Mouse (Mus musculus) neural tube, embryonic 15.5 days (tissue): Measurements from ENCODE around the gene Axin1. TPM values are rescaled to one million over a fixed set of nuclear protein-coding genes. Genes with fewer than 3 reads are reported as not detected.
A peak's percentile ranks its signal among the peaks of the same experiment; 100 is the strongest.
"Not testable (repeated sequence)": the region's sequence is repeated elsewhere in the genome, so short reads cannot be mapped to it uniquely, and the experiment has no call there.

Source experiments
- ATAC-seq: fragments of 200-750 bp; cut with Nextera tagmentation; 2 replicates; pipeline ENCODE4 v1.8.0; 2017; ENCODE audit warnings: mild to moderate bottlenecking, moderate TSS enrichment, moderate library complexity; ENCODE audit not compliant: low FRiP score
- H3K27ac ChIP-seq: fragments of 300-500 bp; sonication (generic); replicated peaks from 2 replicates; pipeline ENCODE4 v1.5.1; 2015; ENCODE audit warnings: mild to moderate bottlenecking, inconsistent platforms
- H3K27me3 ChIP-seq: fragments of 300-500 bp; sonication (generic); replicated peaks from 2 replicates; pipeline ENCODE4 v1.6.1; 2015; ENCODE audit warnings: inconsistent platforms
- H3K36me3 ChIP-seq: fragments of 300-500 bp; sonication (generic); 2 replicates; pipeline ENCODE4 v1.6.1; 2015; ENCODE audit warnings: inconsistent platforms
- H3K4me1 ChIP-seq: fragments of 300-500 bp; sonication (generic); 2 replicates; pipeline ENCODE4 v1.6.1; 2015; ENCODE audit warnings: inconsistent platforms
- H3K4me2 ChIP-seq: fragments of 300-500 bp; sonication (generic); 2 replicates; pipeline ENCODE4 v1.6.1; 2015; ENCODE audit warnings: inconsistent platforms, mild to moderate bottlenecking, moderate library complexity
- H3K4me3 ChIP-seq: fragments of 300-500 bp; sonication (generic); replicated peaks from 2 replicates; pipeline ENCODE4 v1.5.1; 2015; ENCODE audit warnings: mild to moderate bottlenecking, inconsistent platforms
- H3K9ac ChIP-seq: fragments of 300-500 bp; sonication (generic); replicated peaks from 2 replicates; pipeline ENCODE4 v1.6.1; 2015; ENCODE audit warnings: mild to moderate bottlenecking, inconsistent platforms
- H3K9me3 ChIP-seq: fragments of 300-500 bp; sonication (generic); replicated peaks from 2 replicates; pipeline ENCODE4 v1.6.1; 2016; ENCODE audit warnings: inconsistent platforms
- WGBS: fragments of 180-500 bp; shearing (Covaris S2); methylation state at CpG from one replicate; pipeline ENCODE4 v1.1.7; 2015; ENCODE audit warnings: mixed read lengths; 5-methylcytosine and 5-hydroxymethylcytosine counted together
- polyA plus RNA-seq: library from polyadenylated mRNA; unstranded; fragments of >200 nt; fragmentation: Nextera tagmentation; extraction: Ambion mirVana; gene quantifications from 2 replicates; pipeline ENCODE4 v1.2.1, GENCODE M21; 2015

Axin1 gene
- polyA plus RNA-seq = 7.7 and 13.1 TPM in 2 replicates

GRCm38 (mm10) chr17:26138239-26138836 lies at the start of gene Axin1:
TSS of gene Axin1 (plus strand) at chr17:26138688.
- peak; percentile 95 for ATAC-seq

GRCm38 (mm10) chr17:26089905-26090632 lies 48.4 kb upstream of the Axin1 start, which contains the start of gene Decr2:
TSS of gene Decr2 (minus strand) at chr17:26090337.
- ATAC-seq = peak; percentile 89
- peaks cover 4% of the 10 kb centered on the region; the same call in 1 of the 2 replicates for H3K36me3 ChIP-seq
- peaks cover 19% of the 10 kb centered on the region for H3K4me1 ChIP-seq
- H3K9me3 ChIP-seq = no peaks in the 10 kb centered on the region
- peak within 1 kb of the TSS; percentile 71 for H3K9ac ChIP-seq
- peak within 1 kb of the TSS; percentile 62 for H3K4me3 ChIP-seq
- H3K27ac ChIP-seq = peak within 1 kb of the TSS; percentile 86
- H3K27me3 ChIP-seq = no peaks in the 10 kb centered on the region
- WGBS = 2% methylated on average over 32 of the region's 32 CpGs
- peak within 1 kb of the TSS; percentile 86 for H3K4me2 ChIP-seq

More at GRCm38 (mm10) chr17:26138239-26138836, at the start of gene Axin1:
- H3K36me3 ChIP-seq = peaks cover 6% of the 10 kb centered on the region
- H3K9me3 ChIP-seq = no peaks in the 10 kb centered on the region
- H3K4me3 ChIP-seq = peak within 1 kb of the TSS; percentile 92
- peak within 1 kb of the TSS; percentile 94 for H3K27ac ChIP-seq
- H3K4me2 ChIP-seq = peak within 1 kb of the TSS; percentile 76
- no peaks in the 10 kb centered on the region for H3K27me3 ChIP-seq
- H3K4me1 ChIP-seq = peaks cover 29% of the 10 kb centered on the region
- peak within 1 kb of the TSS; percentile 98 for H3K9ac ChIP-seq
- WGBS = under 1% methylated on average over 41 of the region's 42 CpGs

- WGBS = 32% methylated on average over 9 of the region's 9 CpGs
- peaks cover 14% of the 10 kb centered on the region for H3K4me1 ChIP-seq
- peak overlapping the region; percentile 89 for H3K4me2 ChIP-seq
- peak overlapping the region; percentile 66 for H3K9ac ChIP-seq
- H3K27ac ChIP-seq = no peak overlapping the region
- H3K36me3 ChIP-seq = no peaks in the 10 kb centered on the region
- H3K27me3 ChIP-seq = no peaks in the 10 kb centered on the region
- ATAC-seq = no peak
- peak overlapping the region; percentile 61 for H3K4me3 ChIP-seq
- no peaks in the 10 kb centered on the region for H3K9me3 ChIP-seq
These were observed 43.9 kb upstream of the Axin1 start for GRCm38 (mm10) chr17:26094531-26095110.

- WGBS = 4% methylated on average over 47 of the region's 47 CpGs
- no peaks in the 10 kb centered on the region for H3K36me3 ChIP-seq
- H3K4me1 ChIP-seq = peaks cover 12% of the 10 kb centered on the region
- ATAC-seq = peak; percentile 80
- H3K9ac ChIP-seq = peak within 1 kb of the TSS; percentile 66
- no peaks in the 10 kb centered on the region for H3K9me3 ChIP-seq
- H3K27me3 ChIP-seq = no peaks in the 10 kb centered on the region
- peak within 1 kb of the TSS; percentile 61 for H3K4me3 ChIP-seq
- peak within 1 kb of the TSS; percentile 89 for H3K4me2 ChIP-seq
- H3K27ac ChIP-seq = peak within 1 kb of the TSS; percentile 54; the same call in 1 of the 2 replicates
These were observed 43.3 kb upstream of the Axin1 start, which contains the start of gene Nme4 for GRCm38 (mm10) chr17:26095121-26095740. TSS of gene Nme4 (minus strand) at chr17:26095602.

- Histone ChIP-seq H3K4me1 (peaks cover 12% of the 10 kb centered on the region), H3K4me2 (no peak overlapping the region), H3K4me3 (no peak overlapping the region), H3K27me3 (no peaks in the 10 kb centered on the region), H3K9me3 (no peaks in the 10 kb centered on the region), H3K36me3 (no peaks in the 10 kb centered on the region), H3K27ac (no peak overlapping the region), H3K9ac (no peak overlapping the region)
- WGBS = 92% methylated on average over 7 of the region's 7 CpGs
- no peak for ATAC-seq
These were observed 40.0 kb upstream of the Axin1 start for GRCm38 (mm10) chr17:26098461-26098860.

GRCm38 (mm10) chr17:26099316-26099715 lies 39.2 kb upstream of the Axin1 start:
- not testable (repeated sequence) for H3K9ac ChIP-seq, H3K9me3 ChIP-seq, H3K4me2 ChIP-seq, ATAC-seq, H3K36me3 ChIP-seq, H3K4me3 ChIP-seq, H3K27ac ChIP-seq, H3K27me3 ChIP-seq
- 64% methylated on average over 3 of the region's 3 CpGs for WGBS
- peaks cover 12% of the 10 kb centered on the region for H3K4me1 ChIP-seq

GRCm38 (mm10) chr17:26100166-26100565 lies 38.3 kb upstream of the Axin1 start:
- no peak overlapping the region for H3K9ac ChIP-seq
- ATAC-seq = no peak
- H3K36me3 ChIP-seq = no peaks in the 10 kb centered on the region
- H3K27ac ChIP-seq = no peak overlapping the region
- no peak overlapping the region for H3K4me2 ChIP-seq
- no peaks in the 10 kb centered on the region for H3K27me3 ChIP-seq
- no peaks in the 10 kb centered on the region for H3K9me3 ChIP-seq
- H3K4me1 ChIP-seq = peaks cover 5% of the 10 kb centered on the region; the same call in 1 of the 2 replicates
- H3K4me3 ChIP-seq = no peak overlapping the region
- WGBS = 42% methylated on average over 2 of the region's 2 CpGs

GRCm38 (mm10) chr17:26101478-26101877 lies 37.0 kb upstream of the Axin1 start:
- Histone ChIP-seq H3K9me3 (no peaks in the 10 kb centered on the region), H3K9ac (no peak overlapping the region), H3K4me3 (no peak overlapping the region), H3K27me3 (no peaks in the 10 kb centered on the region), H3K4me2 (no peak overlapping the region), H3K36me3 (no peaks in the 10 kb centered on the region), H3K4me1 (no peaks in the 10 kb centered on the region), H3K27ac (no peak overlapping the region)
- no peak for ATAC-seq
- WGBS = 47% methylated on average over 3 of the region's 4 CpGs

GRCm38 (mm10) chr17:26105619-26106018 lies 32.9 kb upstream of the Axin1 start:
- Histone ChIP-seq H3K4me1 (no peaks in the 10 kb centered on the region), H3K9ac (no peak overlapping the region), H3K9me3 (no peaks in the 10 kb centered on the region), H3K4me2 (no peak overlapping the region), H3K27me3 (no peaks in the 10 kb centered on the region; the same call in 1 of the 2 replicates), H3K36me3 (no peaks in the 10 kb centered on the region), H3K27ac (no peak overlapping the region), H3K4me3 (no peak overlapping the region)
- WGBS = 73% methylated on average over 4 of the region's 4 CpGs
- no peak for ATAC-seq

GRCm38 (mm10) chr17:26110156-26110555 lies 28.3 kb upstream of the Axin1 start:
- H3K9me3 ChIP-seq = no peaks in the 10 kb centered on the region
- H3K4me3 ChIP-seq = no peak overlapping the region
- no peak for ATAC-seq
- no peaks in the 10 kb centered on the region for H3K36me3 ChIP-seq
- peaks cover 8% of the 10 kb centered on the region for H3K4me1 ChIP-seq
- H3K9ac ChIP-seq = no peak overlapping the region
- 33% methylated on average over 4 of the region's 4 CpGs for WGBS
- H3K4me2 ChIP-seq = no peak overlapping the region
- peaks cover 21% of the 10 kb centered on the region for H3K27me3 ChIP-seq
- no peak overlapping the region for H3K27ac ChIP-seq

- no peak overlapping the region for H3K4me3 ChIP-seq
- H3K27ac ChIP-seq = no peak overlapping the region
- H3K9me3 ChIP-seq = no peaks in the 10 kb centered on the region
- peaks cover 8% of the 10 kb centered on the region for H3K4me1 ChIP-seq
- H3K36me3 ChIP-seq = no peaks in the 10 kb centered on the region
- no peak for ATAC-seq
- no peak overlapping the region for H3K4me2 ChIP-seq
- WGBS = 6% methylated on average over 4 of the region's 4 CpGs
- H3K27me3 ChIP-seq = peaks cover 29% of the 10 kb centered on the region
- H3K9ac ChIP-seq = no peak overlapping the region
These were observed 27.5 kb upstream of the Axin1 start for GRCm38 (mm10) chr17:26111024-26111423.
